Mouse (Mus musculus): Measurements from ENCODE around the gene Ankrd13d. TPM values are rescaled to one million over a fixed set of nuclear protein-coding genes. Genes with fewer than 3 reads are reported as not detected.

Ankrd13d gene
- polyA plus RNA-seq, 1 experiment from 2014 or later, result 5.0 TPM

DNA sequence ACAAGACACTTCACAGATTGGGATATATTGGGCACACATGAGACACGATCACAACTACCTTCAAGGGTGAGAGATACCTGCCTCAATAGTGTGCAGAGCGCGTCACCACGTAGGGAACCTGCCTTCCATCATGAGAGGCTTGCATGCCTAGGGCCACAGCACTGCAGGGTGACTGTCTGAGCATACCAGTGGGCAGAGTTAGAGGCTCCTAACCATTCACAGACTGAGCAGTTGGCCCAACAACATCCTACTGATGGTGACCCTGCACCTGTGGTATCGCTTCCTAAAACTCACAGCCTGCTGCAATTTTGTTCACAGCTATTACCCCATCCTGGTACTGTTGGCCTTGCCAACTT is 20.7 kb upstream of the Ankrd13d start:
- 82% methylated on average over 5 of the region's 5 CpGs for WGBS
- no peak overlapping the region for H3K9ac ChIP-seq (ENCODE audit: low read length)
- H3K36me3 ChIP-seq (ENCODE audit: control insufficient read depth, insufficient read depth, low read length), result no peaks in the 10 kb centered on the region; the same call in 1 of the 2 replicates
- no peak overlapping the region for H3K4me3 ChIP-seq (ENCODE audit: low read depth, low read length)
- H3K4me1 ChIP-seq (replicated peaks; ENCODE audit: control insufficient read depth, insufficient read depth), result peaks cover 24% of the 10 kb centered on the region
- peak overlapping the region; percentile 88; the same call in 1 of the 2 replicates for H3K4me2 ChIP-seq (replicated peaks; ENCODE audit: low read depth)
- H3K27me3 ChIP-seq (ENCODE audit: control insufficient read depth, insufficient read depth, low read length), result no peaks in the 10 kb centered on the region
- DNase-seq (ENCODE audit: low spot score) (no peak), ATAC-seq (ENCODE audit: low FRiP score, low TSS enrichment) (no peak)
- TF ChIP-seq CTCF (IDR thresholded peaks at IDR 0.05; ENCODE audit: low read depth) (no peak), EP300 (optimal IDR thresholded peaks at IDR 0.05) (no peak)
- no peaks in the 10 kb centered on the region for H3K9me3 ChIP-seq (ENCODE audit: control insufficient read depth, low read length)
- H3K27ac ChIP-seq (replicated peaks), result peak overlapping the region; percentile 25; the same call in 1 of the 2 replicates

DNA sequence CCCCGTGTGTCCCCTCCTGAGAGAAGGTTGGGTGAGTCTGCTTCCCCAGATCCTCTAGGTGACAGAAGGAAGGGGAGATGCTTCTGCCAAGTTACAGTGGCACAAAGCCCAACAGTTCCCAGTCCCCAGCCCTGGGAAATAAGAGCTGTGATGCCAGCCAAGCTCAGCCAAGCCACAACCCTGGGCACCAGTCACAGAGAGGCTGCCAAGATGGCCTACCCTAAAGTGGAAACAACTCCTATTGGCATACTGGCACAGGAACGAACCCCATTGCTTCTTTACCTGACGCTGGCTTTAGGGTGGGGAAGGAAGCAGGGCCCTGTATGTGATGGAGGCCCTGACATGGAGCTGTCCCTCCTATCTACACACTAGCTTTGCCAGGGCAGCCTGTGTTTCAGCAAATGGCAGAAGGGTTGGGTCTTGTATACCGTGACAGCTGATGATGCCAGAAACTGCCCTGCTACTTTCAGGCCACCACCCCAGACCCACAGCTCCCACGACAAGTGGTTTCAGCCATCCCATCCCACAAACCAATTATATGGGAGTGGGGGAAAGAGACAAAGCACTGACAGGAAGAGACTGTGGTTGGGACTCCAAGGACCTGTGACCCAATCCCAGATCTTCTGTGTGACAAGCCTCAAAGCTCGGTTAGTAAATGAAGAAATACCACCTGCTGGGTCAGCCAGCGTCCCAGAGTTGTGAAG is 20.2 kb upstream of the Ankrd13d start:
- no peak for DNase-seq (ENCODE audit: low spot score)
- Histone ChIP-seq H3K9me3 (ENCODE audit: control insufficient read depth, low read length) (no peaks in the 10 kb centered on the region), H3K9ac (ENCODE audit: low read length) (0 out of 2 replicates have a peak overlapping the region, but pooled peaks have one; percentile 24), H3K4me1 (replicated peaks; ENCODE audit: control insufficient read depth, insufficient read depth) (peaks cover 24% of the 10 kb centered on the region), H3K36me3 (ENCODE audit: control insufficient read depth, insufficient read depth, low read length) (no peaks in the 10 kb centered on the region; the same call in 1 of the 2 replicates), H3K27ac (replicated peaks) (peak overlapping the region; percentile 83), H3K27me3 (ENCODE audit: control insufficient read depth, insufficient read depth, low read length) (no peaks in the 10 kb centered on the region), H3K4me2 (replicated peaks; ENCODE audit: low read depth) (peak overlapping the region; percentile 88), H3K4me3 (ENCODE audit: low read depth, low read length) (no peak overlapping the region)
- WGBS, result 55% methylated on average over 7 of the region's 7 CpGs
- TF ChIP-seq EP300 (optimal IDR thresholded peaks at IDR 0.05), result no peak
- no peak for TF ChIP-seq CTCF (IDR thresholded peaks at IDR 0.05; ENCODE audit: low read depth)
- no peak for ATAC-seq (ENCODE audit: low FRiP score, low TSS enrichment)

DNA sequence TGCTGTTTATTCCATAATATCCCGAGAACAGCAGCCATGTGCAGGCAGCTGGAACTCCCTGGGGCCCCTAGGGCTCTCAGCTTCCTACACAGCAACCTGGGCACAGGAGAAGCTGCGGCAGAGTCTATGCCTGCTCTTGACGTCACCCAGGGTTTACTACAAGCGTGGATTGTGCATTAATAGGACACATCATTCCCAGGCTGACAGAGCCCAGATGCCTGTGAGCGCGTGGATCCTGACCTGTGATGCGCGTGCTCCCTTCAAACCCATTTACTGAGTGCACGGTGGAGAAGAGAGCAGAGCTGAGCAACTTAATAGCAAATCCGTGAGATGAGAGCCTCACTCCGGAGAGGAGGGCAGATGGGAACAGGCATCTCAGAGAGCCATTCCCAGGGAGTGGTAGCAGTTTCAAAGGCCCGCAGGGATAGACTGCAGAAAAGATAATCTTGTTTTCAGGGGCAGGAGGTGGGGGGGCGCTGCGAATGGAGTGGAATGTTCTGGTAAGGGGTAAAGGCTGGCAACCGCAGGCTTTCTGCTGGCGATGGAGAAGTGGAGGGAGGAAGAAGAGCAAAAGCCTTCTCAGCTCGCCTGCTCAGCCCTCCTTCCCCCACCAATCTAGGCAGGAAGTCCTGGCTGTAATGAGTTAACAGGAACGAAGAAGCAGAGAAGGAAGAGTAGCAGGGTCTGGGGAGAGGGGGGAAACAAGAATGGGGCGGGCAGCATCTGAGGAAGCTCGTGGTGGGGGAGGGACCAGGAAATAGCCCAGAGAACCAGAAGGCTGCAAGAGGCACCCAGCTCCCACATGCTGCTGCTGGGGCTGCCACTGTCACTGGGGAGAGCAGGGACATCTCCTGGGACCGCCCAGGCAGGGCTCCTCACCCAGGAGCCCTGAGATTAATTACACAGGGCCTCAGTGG is 19.1 kb upstream of the Ankrd13d start:
- H3K4me1 ChIP-seq (replicated peaks; ENCODE audit: control insufficient read depth, insufficient read depth), result peaks cover 24% of the 10 kb centered on the region
- TF ChIP-seq EP300 (optimal IDR thresholded peaks at IDR 0.05) (no peak), CTCF (IDR thresholded peaks at IDR 0.05; ENCODE audit: low read depth) (no peak)
- ATAC-seq (ENCODE audit: low FRiP score, low TSS enrichment) (no peak), DNase-seq (ENCODE audit: low spot score) (peak; percentile 41)
- peak overlapping the region; percentile 35 for H3K9ac ChIP-seq (ENCODE audit: low read length)
- 23% methylated on average over 19 of the region's 21 CpGs for WGBS
- H3K27ac ChIP-seq (replicated peaks), result peak overlapping the region; percentile 83
- no peaks in the 10 kb centered on the region; the same call in 1 of the 2 replicates for H3K36me3 ChIP-seq (ENCODE audit: control insufficient read depth, insufficient read depth, low read length)
- H3K4me3 ChIP-seq (ENCODE audit: low read depth, low read length), result peak overlapping the region; percentile 3; the same call in 1 of the 2 replicates
- no peaks in the 10 kb centered on the region for H3K27me3 ChIP-seq (ENCODE audit: control insufficient read depth, insufficient read depth, low read length)
- peak overlapping the region; percentile 88 for H3K4me2 ChIP-seq (replicated peaks; ENCODE audit: low read depth)
- no peaks in the 10 kb centered on the region for H3K9me3 ChIP-seq (ENCODE audit: control insufficient read depth, low read length)

DNA sequence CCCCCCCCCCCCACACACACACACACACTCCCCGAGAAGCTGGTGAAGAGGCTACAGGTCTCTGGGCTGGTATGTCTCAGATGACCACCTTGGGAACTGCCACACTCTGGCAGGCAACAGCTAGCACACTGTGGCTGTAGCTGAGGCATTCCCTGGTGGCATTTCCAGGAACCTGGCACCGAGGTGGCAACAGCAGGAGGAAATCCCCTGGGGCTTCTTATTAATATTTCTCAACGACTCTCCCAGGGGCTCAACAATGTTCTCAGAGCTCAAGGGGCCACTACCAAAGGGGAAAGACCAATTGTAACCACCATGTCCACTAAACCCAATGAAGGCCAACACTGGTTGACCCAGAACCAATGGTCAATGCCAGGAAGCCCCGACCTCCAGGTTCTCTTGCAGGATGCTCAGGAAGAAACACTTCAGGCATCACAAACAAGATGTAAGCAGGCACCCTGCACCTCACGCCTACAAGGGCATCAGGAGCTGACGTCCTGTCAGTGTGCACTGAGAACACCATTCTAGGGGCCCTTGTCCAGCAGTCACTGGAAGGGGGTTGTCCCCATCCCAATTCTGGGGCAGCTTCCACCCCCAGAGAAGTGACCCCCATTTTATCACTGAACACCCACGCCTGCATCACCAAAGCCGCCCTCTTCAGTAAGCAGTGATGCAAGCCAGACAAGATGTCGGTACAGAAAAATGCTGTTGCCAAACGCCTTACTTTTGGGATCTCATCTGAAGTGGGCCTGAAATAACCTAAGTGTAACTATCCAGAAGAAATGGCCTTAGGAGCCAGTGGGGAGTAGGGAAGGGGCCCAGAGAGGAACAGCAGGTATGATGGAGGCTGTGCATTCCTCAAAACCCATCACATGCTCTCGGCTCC is 18.2 kb upstream of the Ankrd13d start:
- WGBS, result 63% methylated on average over 11 of the region's 11 CpGs

DNA sequence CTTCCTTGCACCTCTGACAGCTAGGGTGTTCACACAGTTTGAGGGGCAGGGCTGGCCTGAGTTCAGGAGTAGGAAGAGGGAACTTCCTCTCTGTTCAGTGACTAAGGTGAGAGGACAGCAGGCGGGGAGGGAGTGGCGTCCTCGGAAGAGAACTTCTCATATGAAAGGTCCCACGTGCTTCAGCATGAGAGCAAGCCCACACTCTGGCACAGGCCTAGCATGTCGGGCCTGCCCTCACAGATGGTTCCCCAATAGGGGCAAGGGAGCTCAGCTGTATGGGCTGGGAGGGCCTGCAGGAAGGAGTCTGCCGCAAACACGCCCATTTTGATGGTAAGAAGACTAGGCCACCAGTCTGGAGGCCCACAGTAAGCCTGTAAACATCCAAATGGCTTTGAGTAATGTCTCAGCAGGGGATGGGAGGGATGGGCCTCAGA is 17.4 kb upstream of the Ankrd13d start:
- DNase-seq (ENCODE audit: low spot score), result peak; percentile 53
- Histone ChIP-seq H3K4me1 (replicated peaks; ENCODE audit: control insufficient read depth, insufficient read depth) (peaks cover 24% of the 10 kb centered on the region), H3K4me2 (replicated peaks; ENCODE audit: low read depth) (no peak overlapping the region), H3K9me3 (ENCODE audit: control insufficient read depth, low read length) (no peaks in the 10 kb centered on the region), H3K4me3 (ENCODE audit: low read depth, low read length) (no peak overlapping the region), H3K27me3 (ENCODE audit: control insufficient read depth, insufficient read depth, low read length) (no peaks in the 10 kb centered on the region), H3K9ac (ENCODE audit: low read length) (0 out of 2 replicates have a peak overlapping the region, but pooled peaks have one; percentile 2), H3K36me3 (ENCODE audit: control insufficient read depth, insufficient read depth, low read length) (no peaks in the 10 kb centered on the region; the same call in 1 of the 2 replicates), H3K27ac (replicated peaks) (peak overlapping the region; percentile 83)
- 32% methylated on average over 7 of the region's 7 CpGs for WGBS
- TF ChIP-seq EP300 (optimal IDR thresholded peaks at IDR 0.05) (no peak), CTCF (IDR thresholded peaks at IDR 0.05; ENCODE audit: low read depth) (no peak)
- ATAC-seq (ENCODE audit: low FRiP score, low TSS enrichment), result peak; percentile 41

More for the DNA sequence above, 18.2 kb upstream of the Ankrd13d start:
- Histone ChIP-seq H3K4me3 (ENCODE audit: low read depth, low read length) (no peak overlapping the region), H3K9ac (ENCODE audit: low read length) (peak overlapping the region; percentile 35), H3K9me3 (ENCODE audit: control insufficient read depth, low read length) (no peaks in the 10 kb centered on the region), H3K36me3 (ENCODE audit: control insufficient read depth, insufficient read depth, low read length) (no peaks in the 10 kb centered on the region; the same call in 1 of the 2 replicates), H3K4me2 (replicated peaks; ENCODE audit: low read depth) (peak overlapping the region; percentile 88; the same call in 1 of the 2 replicates), H3K4me1 (replicated peaks; ENCODE audit: control insufficient read depth, insufficient read depth) (peaks cover 24% of the 10 kb centered on the region), H3K27ac (replicated peaks) (peak overlapping the region; percentile 83), H3K27me3 (ENCODE audit: control insufficient read depth, insufficient read depth, low read length) (no peaks in the 10 kb centered on the region)
- no peak for DNase-seq (ENCODE audit: low spot score)
- ATAC-seq (ENCODE audit: low FRiP score, low TSS enrichment), result no peak
- no peak for TF ChIP-seq EP300 (optimal IDR thresholded peaks at IDR 0.05)
- no peak for TF ChIP-seq CTCF (IDR thresholded peaks at IDR 0.05; ENCODE audit: low read depth)
